8 mouse cellular contexts compared by ENCODE assay signal in the genomic region with DNA sequence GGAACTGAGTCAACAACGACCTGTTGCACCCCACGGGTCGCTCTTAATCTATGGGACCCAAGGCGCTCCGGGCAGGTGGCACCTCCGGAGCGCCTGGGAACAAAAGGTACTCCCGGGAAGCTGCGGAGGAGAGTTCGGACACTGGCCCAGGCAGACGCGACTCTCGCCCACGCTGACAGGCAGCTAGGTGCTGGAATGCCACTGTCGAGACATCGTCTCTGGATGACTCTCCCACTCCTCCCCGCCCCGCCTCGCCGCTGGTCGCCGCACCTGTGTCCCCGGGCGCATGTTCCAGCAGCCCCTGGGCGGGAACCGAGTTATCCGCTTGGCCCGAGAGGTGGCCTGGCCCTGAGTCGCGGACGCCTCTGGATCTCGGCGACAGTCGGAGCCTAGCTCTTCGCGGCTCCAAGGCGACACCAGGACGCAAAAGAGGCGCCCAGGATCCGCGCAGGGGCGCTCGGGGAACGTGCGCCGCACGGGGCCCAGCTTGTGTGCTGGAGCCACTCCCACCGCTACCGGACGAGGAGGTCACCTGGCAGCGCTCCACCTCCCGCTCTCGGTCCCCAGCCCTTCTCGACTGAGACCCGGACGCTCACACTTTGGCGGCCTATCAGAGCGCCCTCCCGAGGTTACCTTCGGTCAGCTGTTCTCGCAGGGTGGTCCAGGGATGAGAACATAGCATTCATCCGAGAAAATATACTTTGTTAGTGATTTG. TPM values are rescaled to one million over a fixed set of nuclear protein-coding genes. Genes with fewer than 3 reads are reported as not detected.
DNase-seq lines count a peak whose midpoint lies in the region; ATAC-seq lines count a peak whose summit lies in the region.

A gene (minus strand): TSS at position 601 of the 715 bp plus-strand sequence.

- H3K27me3 ChIP-seq in embryonic facial prominence, embryonic 12.5 days, result 0 out of 2 replicates have a peak, but pooled peaks cover 10% of the 10 kb centered on the region
- peaks cover 20% of the 10 kb centered on the region for H3K27me3 ChIP-seq in heart, embryonic 10.5 days (ENCODE audit: insufficient read depth, poor library complexity, severe bottlenecking)
- H3K27me3 ChIP-seq in liver, embryonic 13.5 days, result peaks cover 40% of the 10 kb centered on the region

- peaks cover 18% of the 10 kb centered on the region for H3K4me1 ChIP-seq in embryonic facial prominence, embryonic 12.5 days
- H3K4me1 ChIP-seq in heart, embryonic 10.5 days, result peaks cover 13% of the 10 kb centered on the region
- peaks cover 12% of the 10 kb centered on the region for H3K4me1 ChIP-seq in liver, embryonic 13.5 days (replicated peaks)

- DNase-seq in layer of hippocampus, adult 11-12 months (ENCODE audit: low spot score), result peak; percentile 20
- no peak for DNase-seq in layer of hippocampus, adult 9-10 months (ENCODE audit: low spot score)
- peak; percentile 78 for DNase-seq in heart, embryonic 10.5 days (ENCODE audit: low spot score)
- peak; percentile 84 for DNase-seq in kidney, adult 9 months
- DNase-seq in liver, embryonic 13.5 days, result peak; percentile 9
- DNase-seq in natural killer cell, adult 2 months (ENCODE audit: low spot score in 2 of 2), result peak; percentile 30 to 41
- peak; percentile 22 to 67 for DNase-seq in spleen, postnatal 4 days (ENCODE audit: low spot score in 2 of 2)

- H3K4me3 ChIP-seq in embryonic facial prominence, embryonic 12.5 days, result peak within 1 kb of the TSS; percentile 51
- peak within 1 kb of the TSS; percentile 72 for H3K4me3 ChIP-seq in heart, embryonic 10.5 days
- H3K4me3 ChIP-seq in liver, embryonic 13.5 days (replicated peaks), result peak within 1 kb of the TSS; percentile 55

- H3K36me3 ChIP-seq in embryonic facial prominence, embryonic 12.5 days, result no peaks in the 10 kb centered on the region
- H3K36me3 ChIP-seq in heart, embryonic 10.5 days, result no peaks in the 10 kb centered on the region
- no peaks in the 10 kb centered on the region for H3K36me3 ChIP-seq in liver, embryonic 13.5 days

- under 1% methylated on average over 62 of the region's 62 CpGs for WGBS in embryonic facial prominence, embryonic 12.5 days
- WGBS in heart, embryonic 10.5 days, result under 1% methylated on average over 62 of the region's 62 CpGs
- 1% methylated on average over 62 of the region's 62 CpGs for WGBS in liver, embryonic 13.5 days (ENCODE audit: insufficient replicate concordance)

- no peak within 1 kb of the TSS for H3K27ac ChIP-seq in embryonic facial prominence, embryonic 12.5 days
- peak within 1 kb of the TSS; percentile 69 for H3K27ac ChIP-seq in heart, embryonic 10.5 days
- H3K27ac ChIP-seq in liver, embryonic 13.5 days, result no peak within 1 kb of the TSS

- peak within 1 kb of the TSS; percentile 95 for H3K4me2 ChIP-seq in embryonic facial prominence, embryonic 12.5 days (replicated peaks)
- peak within 1 kb of the TSS; percentile 79 for H3K4me2 ChIP-seq in liver, embryonic 13.5 days

- peak; percentile 36; the same call in 1 of the 2 replicates for ATAC-seq in embryonic facial prominence, embryonic 12.5 days (ENCODE audit: insufficient number of reproducible peaks, insufficient read depth, low FRiP score, low TSS enrichment)
- peak; percentile 65 for ATAC-seq in liver, embryonic 13.5 days (ENCODE audit: low read depth)

- no peaks in the 10 kb centered on the region for H3K9me3 ChIP-seq in embryonic facial prominence, embryonic 12.5 days
- no peaks in the 10 kb centered on the region for H3K9me3 ChIP-seq in heart, embryonic 10.5 days
- H3K9me3 ChIP-seq in liver, embryonic 13.5 days (replicated peaks), result no peaks in the 10 kb centered on the region

- H3K9ac ChIP-seq in embryonic facial prominence, embryonic 12.5 days, result peak within 1 kb of the TSS; percentile 62
- peak within 1 kb of the TSS; percentile 43 for H3K9ac ChIP-seq in liver, embryonic 13.5 days

RNA-seq across cellular contexts. Expression of the gene that starts here (rescaled TPM):
- polyA plus RNA-seq in embryonic facial prominence, embryonic 12.5 days (2016; fragmentation: Nextera tagmentation; extraction: Ambion mirVana), result 1.8 and 1.9 TPM in 2 replicates
- polyA plus RNA-seq in heart, embryonic 10.5 days (2016; fragmentation: Nextera tagmentation; extraction: Ambion mirVana), result 0.67 and 0.76 TPM in 2 replicates
- 0.23 and 0.25 TPM in 2 replicates for polyA plus RNA-seq in liver, embryonic 13.5 days (2015; fragmentation: Nextera tagmentation; extraction: Ambion mirVana)

Comparison
In these comparisons a context has a peak if more than half of its experiments do, and no peak if none do; other contexts are left out.
1. Peak in DNase-seq, H3K4me3 ChIP-seq and H3K27ac ChIP-seq in heart, embryonic 10.5 days; RNA of the gene not detected or under 1 TPM.
2. Peak in DNase-seq, ATAC-seq, H3K4me3 ChIP-seq, H3K9ac ChIP-seq and H3K4me2 ChIP-seq in liver, embryonic 13.5 days; RNA of the gene not detected or under 1 TPM.